Mouse (Mus musculus) layer of hippocampus, adult 9-10 months (tissue): ENCODE data around the gene Gm973.

Experiments used
- DNase-seq: peaks from one replicate; pipeline ENCODE4 v3.0.0; 2022; ENCODE audit warnings: low spot score

Gm973 gene

DNA sequence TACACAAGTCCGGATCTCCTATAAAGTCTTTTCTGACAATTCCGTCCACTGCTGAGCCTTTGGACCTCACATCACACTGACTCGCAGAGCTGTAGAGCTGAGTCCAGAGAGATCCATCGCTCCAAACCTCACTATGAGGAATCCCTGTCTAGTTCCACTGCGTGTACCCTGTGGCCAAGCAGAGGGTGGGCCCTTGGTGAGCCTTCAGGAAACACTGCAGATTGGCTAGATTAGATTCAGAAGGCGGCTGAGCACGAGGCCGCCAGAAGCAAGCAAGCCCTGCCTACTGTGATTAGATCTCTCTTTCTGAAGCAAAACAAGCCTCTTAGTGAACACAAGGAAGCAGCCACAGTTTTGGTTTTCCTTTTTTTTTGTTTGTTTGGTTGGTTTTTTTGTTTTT is 27.8 kb downstream of the Gm973 start:
- no peak for DNase-seq

DNA sequence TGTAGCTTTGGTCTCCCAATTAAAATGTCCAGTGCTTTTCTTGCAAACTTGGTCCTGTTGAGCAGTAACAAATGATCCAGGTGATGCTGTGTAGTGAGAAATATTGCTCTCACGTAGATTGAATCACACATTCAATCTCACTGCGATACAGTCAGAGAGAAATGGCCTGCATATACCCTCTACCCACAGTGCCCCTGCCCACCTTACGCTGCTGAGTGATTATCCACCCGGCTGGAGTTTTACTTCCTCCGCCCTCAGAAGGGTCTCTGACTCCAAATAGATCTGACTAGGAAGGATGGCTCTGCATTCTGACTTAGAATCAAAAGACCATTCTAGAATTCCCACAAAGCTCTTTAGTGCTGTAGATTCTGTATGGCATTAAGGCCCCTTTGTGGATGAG is 32.4 kb downstream of the Gm973 start:
- no peak for DNase-seq

DNA sequence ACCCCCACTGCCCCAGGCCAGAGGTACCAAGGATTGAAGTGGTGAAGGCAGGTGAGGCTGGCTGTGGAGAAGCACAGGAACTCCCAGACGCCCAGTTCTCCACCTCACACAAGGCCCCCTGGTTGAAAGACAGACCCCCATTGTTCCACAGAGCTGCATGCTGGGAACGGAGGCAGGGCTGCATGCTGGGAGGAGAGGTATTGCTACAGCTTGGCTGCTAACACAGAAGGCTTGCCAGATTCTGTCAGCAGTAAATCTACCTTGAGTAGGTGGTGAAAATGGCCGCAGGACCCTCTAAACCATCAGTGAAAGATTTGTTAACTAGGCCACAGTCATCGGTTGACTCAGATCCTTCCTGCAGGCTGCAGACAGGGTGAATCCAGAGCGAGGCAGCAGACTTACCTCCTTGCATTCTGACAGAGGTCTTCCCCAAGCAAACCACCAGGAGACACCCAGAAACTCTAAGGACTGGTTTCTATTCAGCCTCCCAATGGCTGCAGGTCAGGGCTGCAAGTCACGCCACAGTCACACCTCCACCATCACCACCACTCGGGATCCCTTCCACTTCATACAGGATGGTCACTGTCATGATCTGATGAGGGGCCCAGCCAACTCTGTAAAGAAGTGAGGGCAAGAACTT is 33.1 kb downstream of the Gm973 start:
- no peak for DNase-seq

GRCm38 (mm10) chr1:59550227-59550626 is 34.2 kb downstream of the Gm973 start:
- DNase-seq = no peak

DNA sequence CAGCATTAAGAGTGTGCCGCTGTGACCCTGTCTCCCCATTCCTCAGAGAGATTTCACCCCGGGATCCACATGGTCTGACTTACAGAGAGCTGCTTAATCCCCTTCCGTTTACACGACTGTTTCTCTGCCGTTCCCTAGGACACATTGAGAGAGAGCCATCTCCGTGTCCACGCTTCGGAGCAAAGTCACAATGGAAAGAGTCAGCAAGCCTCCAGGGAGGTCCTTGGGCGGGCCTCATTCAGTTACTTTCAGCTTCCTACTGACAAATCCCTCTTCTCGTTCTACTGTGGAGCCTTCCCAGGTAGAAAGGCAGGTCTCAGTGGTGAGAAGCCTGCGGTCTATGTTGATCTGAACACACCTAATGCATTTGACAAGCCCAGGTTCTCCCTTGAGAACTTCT is 34.9 kb downstream of the Gm973 start:
- DNase-seq = no peak

DNA sequence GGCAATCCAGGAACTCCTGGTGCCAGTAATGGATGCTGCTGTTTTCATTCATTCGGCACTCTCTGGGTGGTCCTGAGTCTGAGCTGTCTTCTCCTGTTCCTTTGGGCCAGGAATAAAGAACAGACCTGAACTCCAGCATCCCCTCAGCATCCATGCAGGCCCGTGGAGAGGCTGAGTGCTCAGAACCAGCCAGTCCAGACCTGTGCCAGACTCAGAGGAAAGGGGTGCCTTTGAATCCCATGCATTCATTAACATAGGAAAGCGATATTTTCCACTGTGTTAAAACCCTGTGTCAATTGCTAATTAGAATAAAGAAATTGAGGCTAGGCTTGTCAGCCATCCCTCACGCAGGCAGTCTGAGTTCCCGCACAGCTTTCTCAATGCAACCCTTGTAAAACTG is 37.6 kb downstream of the Gm973 start:
- DNase-seq = no peak

DNA sequence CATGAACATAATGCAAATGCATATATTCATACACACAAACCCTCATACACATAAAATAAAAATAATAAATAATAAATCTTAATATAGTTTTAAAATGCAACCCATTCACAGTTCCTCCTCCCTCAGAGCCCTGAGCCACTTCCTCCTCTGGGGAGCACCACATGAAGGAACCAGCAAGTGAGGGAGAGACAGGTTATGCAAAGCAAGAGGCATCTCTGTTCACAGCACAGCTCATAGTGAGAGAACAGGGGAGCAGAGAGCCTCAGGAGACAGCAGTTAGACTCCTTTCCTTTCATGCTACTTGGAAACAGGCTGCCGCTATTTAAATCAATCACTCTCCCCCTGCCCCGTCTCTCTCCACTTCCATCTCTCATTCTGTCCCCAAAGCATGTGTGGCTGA is 47.5 kb downstream of the Gm973 start:
- DNase-seq = no peak

DNA sequence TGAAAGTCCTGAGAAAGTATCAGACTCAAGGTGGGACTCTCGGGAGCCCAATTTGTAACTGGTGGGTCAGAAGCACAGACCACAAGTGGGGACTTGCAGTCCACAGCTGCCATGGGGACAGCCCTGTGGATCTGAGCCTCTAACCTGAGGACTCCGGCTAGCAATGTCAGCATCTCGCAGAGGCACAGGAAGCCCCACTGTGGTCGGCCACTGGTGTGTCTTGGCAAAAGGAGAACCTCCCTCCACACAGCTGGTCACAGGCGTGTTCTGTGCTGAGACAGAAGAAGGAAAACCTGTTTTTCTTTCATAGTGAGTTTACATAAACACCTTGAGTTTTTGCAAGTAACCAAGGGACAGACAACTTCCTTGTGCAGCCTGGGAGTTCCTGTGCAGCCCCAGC is 49.7 kb downstream of the Gm973 start:
- DNase-seq = no peak

GRCm38 (mm10) chr1:59566281-59566680 is 50.2 kb downstream of the Gm973 start:
- DNase-seq = no peak

GRCm38 (mm10) chr1:59566926-59567325 is 50.9 kb downstream of the Gm973 start:
- DNase-seq = peak; percentile 38

DNA sequence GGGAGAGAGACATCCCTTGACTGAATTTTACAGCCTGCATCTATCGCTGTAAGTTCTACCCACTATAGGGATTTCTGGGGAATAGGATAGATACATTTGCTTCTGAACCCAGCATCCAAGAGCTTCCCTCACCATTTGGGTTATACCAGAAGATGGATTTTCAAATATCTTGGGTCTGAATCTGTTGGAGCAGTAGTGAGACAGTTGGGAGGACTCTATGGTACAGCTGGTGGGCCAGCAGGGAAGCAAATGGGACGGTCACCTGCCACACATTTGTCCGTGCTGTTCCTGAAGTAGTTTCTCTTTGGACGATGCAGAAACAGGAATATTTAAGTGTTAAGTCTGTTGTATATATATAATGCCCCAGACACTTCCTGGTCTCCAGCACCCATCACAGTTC is 51.5 kb downstream of the Gm973 start:
- DNase-seq = no peak

GRCm38 (mm10) chr1:59568283-59568682 is 52.2 kb downstream of the Gm973 start:
- no peak for DNase-seq

- DNase-seq = no peak
Measured at GRCm38 (mm10) chr1:59569301-59569700, 53.2 kb downstream of the Gm973 start.

- DNase-seq = no peak
Measured at GRCm38 (mm10) chr1:59570767-59571166, 54.7 kb downstream of the Gm973 start.

- DNase-seq = no peak
Measured at GRCm38 (mm10) chr1:59571502-59571901, 55.4 kb downstream of the Gm973 start.

- DNase-seq = no peak
Measured at GRCm38 (mm10) chr1:59573843-59574242, 57.8 kb downstream of the Gm973 start.

DNA sequence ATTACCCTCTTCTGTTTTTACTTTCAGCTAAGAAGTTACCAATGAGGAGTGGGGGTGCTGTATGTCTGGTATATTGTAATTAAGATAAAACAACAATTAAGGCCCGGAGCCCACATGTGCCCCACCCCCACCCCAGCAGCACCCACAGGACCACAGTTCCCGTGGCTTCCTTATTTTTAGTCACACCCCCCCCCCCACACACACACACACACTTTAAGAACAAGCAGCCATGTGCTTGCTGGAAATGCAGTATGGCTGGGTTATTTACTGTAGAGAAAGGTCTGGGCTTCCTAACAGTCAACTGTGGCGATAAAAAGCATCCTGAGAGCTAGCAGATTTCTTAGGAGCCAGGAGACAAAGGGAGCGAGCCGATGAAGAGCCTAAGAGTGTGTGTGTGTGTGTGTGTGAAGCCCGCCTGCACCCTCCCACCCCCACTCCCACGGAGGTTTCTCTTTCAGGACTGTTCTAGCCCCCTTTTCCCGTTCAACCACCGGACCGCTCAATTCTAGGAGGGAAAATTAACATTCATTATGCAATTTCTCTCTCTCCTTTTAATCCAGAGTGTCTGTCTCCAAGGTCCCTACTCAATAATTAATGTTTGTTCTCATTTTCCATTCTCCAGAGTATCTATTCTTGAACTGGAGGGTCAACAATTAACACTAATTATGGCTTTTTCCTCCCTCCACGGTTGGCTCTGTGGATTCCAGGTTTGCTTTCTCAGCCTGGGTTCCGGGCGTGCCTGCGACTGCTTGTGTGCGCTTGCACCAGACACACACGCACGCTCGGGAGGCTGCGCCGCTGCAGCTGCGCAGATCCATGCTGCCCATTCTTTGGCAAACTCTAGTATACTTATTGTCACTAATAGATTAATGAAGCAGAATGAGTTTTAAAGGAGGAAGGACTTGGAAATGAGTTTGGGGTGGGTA is 58.5 kb downstream of the Gm973 start:
- no peak for DNase-seq

- DNase-seq = no peak
Measured at GRCm38 (mm10) chr1:59578770-59579169, 62.7 kb downstream of the Gm973 start.

- DNase-seq = no peak
Measured at GRCm38 (mm10) chr1:59579327-59579726, 63.3 kb downstream of the Gm973 start.

- DNase-seq = no peak
Measured at GRCm38 (mm10) chr1:59580131-59580751, 64.2 kb downstream of the Gm973 start.

- DNase-seq = no peak
Measured at GRCm38 (mm10) chr1:59580880-59581279, 64.8 kb downstream of the Gm973 start.

DNA sequence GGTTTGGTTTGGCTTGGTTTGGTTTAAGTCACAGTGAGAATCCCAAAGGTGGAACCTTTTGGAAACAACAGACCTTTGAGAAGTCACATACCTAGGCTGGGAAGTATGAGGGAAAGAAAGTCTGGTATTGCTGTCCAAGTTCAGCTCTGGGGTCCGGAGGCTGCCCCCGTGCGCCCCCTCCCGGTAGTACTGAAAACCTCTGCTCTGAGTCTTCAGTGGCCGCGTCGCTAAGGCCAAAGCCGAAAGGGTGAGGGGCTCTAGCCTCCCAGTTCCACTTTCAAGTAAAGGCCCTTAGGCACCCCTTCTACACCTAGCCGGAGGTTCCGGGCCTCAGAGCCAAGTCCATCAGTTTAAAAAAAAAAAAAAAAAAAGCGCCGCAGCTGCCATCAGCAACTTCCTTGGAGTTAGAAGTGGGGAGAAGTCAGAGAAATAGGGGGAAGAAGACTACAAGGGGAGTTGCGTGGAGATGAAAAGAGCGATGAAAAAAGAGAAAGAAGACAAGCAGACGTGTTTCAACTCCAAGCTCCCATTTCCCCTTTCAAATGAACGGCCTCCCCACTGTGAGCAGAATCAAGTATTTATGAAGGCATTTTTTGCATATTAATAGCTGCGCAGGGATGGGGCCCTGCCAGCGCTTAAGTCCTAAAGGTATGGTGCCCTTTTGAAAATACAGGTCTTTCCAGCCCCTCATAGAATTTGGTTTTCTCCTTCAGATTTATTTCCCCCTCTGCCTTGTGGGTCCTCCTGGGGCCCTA is 68.8 kb downstream of the Gm973 start:
- no peak for DNase-seq
